Mouse (Mus musculus) limb, embryonic 15.5 days (tissue): ENCODE measurements around the gene Ugcg. TPM values are rescaled to one million over a fixed set of nuclear protein-coding genes. Genes with fewer than 3 reads are reported as not detected.

Experiments used
- ATAC-seq: fragments of 200-750 bp; cut with Nextera tagmentation; 2 replicates; pipeline ENCODE4 v1.8.0; 2017; ENCODE audit warnings: low read depth, moderate TSS enrichment; ENCODE audit not compliant: insufficient number of reproducible peaks, low FRiP score, low TSS enrichment
- H3K27ac ChIP-seq: fragments of 300-500 bp; sonication (generic); 2 replicates; pipeline ENCODE4 v1.5.1; 2015; ENCODE audit warnings: moderate library complexity, mild to moderate bottlenecking, inconsistent platforms
- H3K27me3 ChIP-seq: fragments of 300-500 bp; sonication (generic); 2 replicates; pipeline ENCODE4 v1.6.1; 2015; ENCODE audit warnings: inconsistent platforms
- H3K36me3 ChIP-seq: fragments of 300-500 bp; sonication (generic); 2 replicates; pipeline ENCODE4 v1.6.1; 2015; ENCODE audit warnings: inconsistent platforms
- H3K4me1 ChIP-seq: fragments of 300-500 bp; sonication (generic); 2 replicates; pipeline ENCODE4 v1.6.1; 2015; ENCODE audit warnings: inconsistent platforms
- H3K4me2 ChIP-seq: fragments of 300-500 bp; sonication (generic); 2 replicates; pipeline ENCODE4 v1.6.1; 2015; ENCODE audit warnings: mild to moderate bottlenecking, inconsistent platforms
- H3K4me3 ChIP-seq: fragments of 300-500 bp; sonication (generic); 2 replicates; pipeline ENCODE4 v1.5.1; 2015; ENCODE audit warnings: mild to moderate bottlenecking, inconsistent platforms
- H3K9ac ChIP-seq: fragments of 300-500 bp; sonication (generic); 2 replicates; pipeline ENCODE4 v1.6.1; 2015; ENCODE audit warnings: inconsistent platforms
- H3K9me3 ChIP-seq: fragments of 300-500 bp; sonication (generic); 2 replicates; pipeline ENCODE4 v1.6.1; 2016; ENCODE audit warnings: inconsistent platforms
- WGBS: fragments of 180-500 bp; shearing (Covaris S2); methylation state at CpG from one replicate; pipeline ENCODE4 v1.1.7; 2015; 5-methylcytosine and 5-hydroxymethylcytosine counted together
- polyA plus RNA-seq: library from polyadenylated mRNA; unstranded; fragments of >200 nt; fragmentation: Nextera tagmentation; extraction: Ambion mirVana; gene quantifications from 2 replicates; pipeline ENCODE4 v1.2.1, GENCODE M21; 2015

Ugcg gene
- polyA plus RNA-seq, 1 experiment from 2014 or later: 12.0 TPM

- Histone ChIP-seq H3K27me3 (no peaks in the 10 kb centered on the region), H3K27ac (no peak overlapping the region), H3K9me3 (no peaks in the 10 kb centered on the region), H3K36me3 (no peaks in the 10 kb centered on the region), H3K4me3 (no peak overlapping the region), H3K4me2 (no peak overlapping the region), H3K4me1 (0 out of 2 replicates have a peak, but pooled peaks cover 3% of the 10 kb centered on the region), H3K9ac (no peak overlapping the region)
- no peak for ATAC-seq
- 82% methylated on average over 23 of the region's 23 CpGs for WGBS
Measured at GRCm38 (mm10) chr4:59234451-59235216, 45.6 kb downstream of the Ugcg start.

- Histone ChIP-seq H3K27ac (no peak overlapping the region), H3K4me2 (no peak overlapping the region), H3K9me3 (no peaks in the 10 kb centered on the region), H3K27me3 (no peaks in the 10 kb centered on the region), H3K36me3 (no peaks in the 10 kb centered on the region), H3K4me3 (no peak overlapping the region), H3K9ac (no peak overlapping the region), H3K4me1 (no peaks in the 10 kb centered on the region)
- WGBS: 96% methylated on average over 3 of the region's 3 CpGs
- no peak for ATAC-seq
Measured at GRCm38 (mm10) chr4:59236362-59236761, 47.3 kb downstream of the Ugcg start.

DNA sequence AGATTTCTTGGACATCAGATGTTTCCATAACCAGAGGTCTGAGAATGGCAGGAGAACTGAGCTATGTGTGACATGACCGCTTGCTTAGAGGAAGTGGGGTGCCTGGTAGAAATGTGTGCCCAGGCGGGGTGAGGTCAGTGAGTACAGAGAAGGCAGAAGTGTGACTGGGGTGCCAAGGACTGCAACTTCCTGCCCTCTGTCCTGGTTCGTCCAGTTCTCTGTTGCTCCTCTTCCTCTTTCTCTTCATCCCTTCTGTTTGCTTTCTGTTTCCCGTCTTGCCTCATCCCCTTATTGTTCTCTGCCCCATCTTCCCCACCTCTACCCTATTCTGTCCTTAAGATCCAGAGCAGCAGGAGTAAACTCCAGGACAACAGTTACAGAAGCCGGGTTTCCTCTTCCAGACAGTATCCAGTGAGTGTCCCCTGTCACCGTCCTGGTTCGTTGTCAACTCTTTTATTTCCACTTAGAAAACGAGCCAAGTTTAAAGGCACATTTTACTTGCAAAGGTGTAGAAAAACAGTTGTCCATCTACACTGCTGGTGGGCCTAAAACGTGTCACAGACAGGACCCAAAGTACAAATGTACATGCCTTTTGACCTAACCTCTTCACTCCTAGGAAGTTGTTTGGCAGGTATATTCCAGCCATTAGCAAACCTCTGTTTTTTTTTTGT lies 49.7 kb downstream of the Ugcg start:
- Histone ChIP-seq H3K4me2 (no peak overlapping the region), H3K4me1 (no peaks in the 10 kb centered on the region), H3K9me3 (no peaks in the 10 kb centered on the region), H3K36me3 (no peaks in the 10 kb centered on the region), H3K9ac (no peak overlapping the region), H3K27me3 (no peaks in the 10 kb centered on the region), H3K27ac (peak overlapping the region; percentile 35; the same call in 1 of the 2 replicates), H3K4me3 (no peak overlapping the region)
- ATAC-seq: no peak
- 67% methylated on average over 9 of the region's 9 CpGs for WGBS

GRCm38 (mm10) chr4:59239312-59239728 lies 50.3 kb downstream of the Ugcg start:
- H3K4me3 ChIP-seq: no peak overlapping the region
- no peak overlapping the region for H3K9ac ChIP-seq
- no peaks in the 10 kb centered on the region for H3K36me3 ChIP-seq
- H3K4me1 ChIP-seq: no peaks in the 10 kb centered on the region
- H3K27ac ChIP-seq: peak overlapping the region; percentile 55; the same call in 1 of the 2 replicates
- no peak for ATAC-seq
- no peaks in the 10 kb centered on the region for H3K27me3 ChIP-seq
- no peak overlapping the region for H3K4me2 ChIP-seq
- H3K9me3 ChIP-seq: no peaks in the 10 kb centered on the region
- WGBS: 36% methylated on average over 9 of the region's 9 CpGs

- Histone ChIP-seq H3K27me3 (no peaks in the 10 kb centered on the region), H3K4me1 (no peaks in the 10 kb centered on the region), H3K4me2 (no peak overlapping the region), H3K9ac (no peak overlapping the region), H3K27ac (peak overlapping the region; percentile 55), H3K4me3 (no peak overlapping the region), H3K36me3 (no peaks in the 10 kb centered on the region), H3K9me3 (no peaks in the 10 kb centered on the region)
- 89% methylated on average over 9 of the region's 9 CpGs for WGBS
- no peak for ATAC-seq
Measured at GRCm38 (mm10) chr4:59240160-59240559, 51.1 kb downstream of the Ugcg start.

DNA sequence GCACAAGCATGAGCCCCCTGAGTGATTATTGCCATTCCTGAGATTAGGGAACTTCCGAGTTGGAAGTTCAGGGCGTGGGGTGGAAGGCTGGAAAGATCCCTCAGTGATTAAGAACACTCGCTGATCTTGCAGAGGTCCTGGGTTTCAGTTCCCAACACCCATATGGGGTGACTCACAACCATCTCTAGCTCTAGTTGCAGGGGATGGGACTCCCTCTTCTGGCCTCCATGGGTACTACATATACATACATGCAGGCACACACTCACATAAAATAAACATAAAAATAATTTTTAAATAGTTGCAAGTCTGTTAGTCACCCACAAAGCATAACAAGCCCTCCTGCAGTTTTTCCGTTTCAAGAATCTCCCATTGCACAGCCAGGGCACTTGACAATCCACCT lies 52.0 kb downstream of the Ugcg start:
- no peaks in the 10 kb centered on the region for H3K36me3 ChIP-seq
- H3K4me2 ChIP-seq: no peak overlapping the region
- H3K9ac ChIP-seq: no peak overlapping the region
- H3K27me3 ChIP-seq: no peaks in the 10 kb centered on the region
- no peak overlapping the region for H3K4me3 ChIP-seq
- no peaks in the 10 kb centered on the region for H3K4me1 ChIP-seq
- no peak for ATAC-seq
- H3K27ac ChIP-seq: no peak overlapping the region
- WGBS: 87% methylated on average over 4 of the region's 4 CpGs
- no peaks in the 10 kb centered on the region for H3K9me3 ChIP-seq

DNA sequence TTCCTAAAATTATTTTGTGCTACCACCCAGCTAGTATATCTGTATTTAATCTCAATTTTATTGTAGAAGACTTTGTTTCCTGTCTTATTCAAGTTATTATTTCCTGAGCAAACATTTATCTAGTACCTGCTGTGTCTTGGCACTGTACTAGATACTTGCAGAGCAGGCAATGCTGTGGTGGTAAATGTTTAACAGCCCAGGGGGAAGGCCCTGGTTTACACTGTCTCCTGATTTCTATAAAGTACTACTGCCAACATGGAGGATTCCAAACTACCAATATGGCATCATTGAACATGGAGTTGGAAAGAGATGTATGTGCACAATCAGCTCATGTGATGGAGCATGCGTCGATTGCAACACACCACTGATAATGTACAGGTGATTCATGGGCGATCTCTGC lies 53.2 kb downstream of the Ugcg start:
- no peak overlapping the region for H3K27ac ChIP-seq
- no peak overlapping the region for H3K4me3 ChIP-seq
- no peaks in the 10 kb centered on the region for H3K36me3 ChIP-seq
- H3K9me3 ChIP-seq: no peaks in the 10 kb centered on the region
- ATAC-seq: no peak
- H3K4me2 ChIP-seq: no peak overlapping the region
- H3K4me1 ChIP-seq: no peaks in the 10 kb centered on the region
- 91% methylated on average over 3 of the region's 3 CpGs for WGBS
- H3K9ac ChIP-seq: no peak overlapping the region
- no peaks in the 10 kb centered on the region for H3K27me3 ChIP-seq

GRCm38 (mm10) chr4:59243802-59244493 lies 54.9 kb downstream of the Ugcg start:
- WGBS: 79% methylated on average over 7 of the region's 7 CpGs
- H3K4me2 ChIP-seq: no peak overlapping the region
- no peak for ATAC-seq

GRCm38 (mm10) chr4:59244791-59245555 lies 55.9 kb downstream of the Ugcg start:
- WGBS: 80% methylated on average over 7 of the region's 7 CpGs
- H3K9ac ChIP-seq: no peak overlapping the region
- no peak overlapping the region for H3K27ac ChIP-seq
- no peaks in the 10 kb centered on the region for H3K27me3 ChIP-seq
- no peak for ATAC-seq
- no peak overlapping the region for H3K4me3 ChIP-seq
- H3K4me2 ChIP-seq: no peak overlapping the region
- H3K4me1 ChIP-seq: no peaks in the 10 kb centered on the region
- H3K9me3 ChIP-seq: no peaks in the 10 kb centered on the region
- no peaks in the 10 kb centered on the region for H3K36me3 ChIP-seq

More at GRCm38 (mm10) chr4:59243802-59244493, 54.9 kb downstream of the Ugcg start:
- Histone ChIP-seq H3K27ac (no peak overlapping the region), H3K9me3 (no peaks in the 10 kb centered on the region), H3K27me3 (no peaks in the 10 kb centered on the region), H3K9ac (no peak overlapping the region), H3K4me3 (no peak overlapping the region), H3K4me1 (no peaks in the 10 kb centered on the region), H3K36me3 (no peaks in the 10 kb centered on the region)

DNA sequence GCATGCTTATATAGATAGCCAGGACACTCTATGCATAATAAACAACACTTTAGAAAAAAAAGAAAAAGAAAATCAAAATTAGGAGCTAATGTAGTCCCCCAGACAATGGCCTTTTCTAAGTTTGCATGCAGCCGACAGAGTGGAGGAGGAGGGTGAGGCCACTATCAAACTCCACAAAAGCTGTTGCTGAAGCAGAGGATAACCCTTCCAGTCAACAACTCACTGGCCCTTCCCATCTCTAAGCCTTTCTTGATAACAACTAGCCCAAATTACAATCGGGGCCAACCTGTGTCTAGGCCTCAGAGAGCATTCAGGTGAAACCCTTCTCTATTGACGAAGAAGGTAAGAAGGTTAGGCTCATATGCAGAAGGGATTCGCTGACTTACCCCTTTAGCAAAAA lies 56.7 kb downstream of the Ugcg start:
- WGBS: 94% methylated on average over 4 of the region's 4 CpGs
- H3K27ac ChIP-seq: no peak overlapping the region
- H3K4me3 ChIP-seq: no peak overlapping the region

DNA sequence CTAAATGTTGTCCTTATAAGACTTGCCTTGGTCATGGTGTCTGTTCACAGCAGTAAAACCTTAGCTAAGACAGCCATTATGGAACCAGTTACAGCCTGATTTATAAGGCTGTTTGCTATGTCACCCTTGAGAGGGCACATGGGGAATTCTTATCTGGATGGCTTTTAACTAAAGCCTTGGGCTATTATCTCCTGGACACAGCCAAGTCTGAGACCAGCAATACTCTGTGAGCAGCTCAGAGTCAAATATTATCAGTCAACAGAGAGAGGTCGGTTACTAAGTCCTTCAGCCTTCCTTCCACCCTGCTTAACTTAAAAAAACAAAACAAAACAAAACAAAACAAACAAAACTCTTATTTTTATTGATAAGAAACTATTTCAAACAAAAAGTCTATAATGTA lies 58.5 kb downstream of the Ugcg start:
- Histone ChIP-seq H3K27me3 (no peaks in the 10 kb centered on the region), H3K4me1 (no peaks in the 10 kb centered on the region), H3K4me2 (no peak overlapping the region), H3K36me3 (no peaks in the 10 kb centered on the region), H3K4me3 (no peak overlapping the region), H3K27ac (no peak overlapping the region), H3K9me3 (no peaks in the 10 kb centered on the region), H3K9ac (no peak overlapping the region)
- WGBS: 86% methylated on average over 1 of the region's 1 CpGs
- ATAC-seq: no peak

More for the DNA sequence above, 56.7 kb downstream of the Ugcg start:
- no peaks in the 10 kb centered on the region for H3K36me3 ChIP-seq
- H3K9me3 ChIP-seq: no peaks in the 10 kb centered on the region
- H3K27me3 ChIP-seq: no peaks in the 10 kb centered on the region
- H3K9ac ChIP-seq: no peak overlapping the region
- no peak overlapping the region for H3K4me2 ChIP-seq
- H3K4me1 ChIP-seq: no peaks in the 10 kb centered on the region
- ATAC-seq: no peak
